Comparison of ENCODE assay signal across 9 mouse cellular contexts in genomic region chr15:101519792-101520191, GRCm38 (mm10). TPM values are rescaled to one million over a fixed set of nuclear protein-coding genes. Genes with fewer than 3 reads are reported as not detected.
A peak's percentile ranks its signal among the peaks of the same experiment; 100 is the strongest.
DNase-seq lines count a peak whose midpoint lies in the region; ATAC-seq lines count a peak whose summit lies in the region.
"Had no signal": no experiment of that assay in that cellular context is flagged by ENCODE, and none has a peak within 500 bp of the region (broad histone marks: within the 10 kb centered on the region; RNA-seq: fewer than 3 reads in every experiment).

No protein-coding gene starts in this region.

- H3K27me3 ChIP-seq in hindbrain, embryonic 10.5 days (ENCODE audit: insufficient read depth, poor library complexity, severe bottlenecking), result no peaks in the 10 kb centered on the region; the same call in 1 of the 2 replicates
- peaks cover 17% of the 10 kb centered on the region for H3K27me3 ChIP-seq in hindbrain, embryonic 13.5 days

- intact Hi-C loops in heart, postnatal 14 days (cut with DNase I), result loop anchor here (1.0 to 2.0 kb wide), 5 partner anchors 181 to 543 kb away; no protein-coding TSS in a partner anchor
- intact Hi-C loops in left cerebral cortex, postnatal 10 days (cut with DNase I), result loop anchor here (2.0 to 10.0 kb wide), 4 partner anchors 182 to 545 kb away; no protein-coding TSS in a partner anchor

- H3K36me3 ChIP-seq in hindbrain, embryonic 10.5 days, result no peaks in the 10 kb centered on the region
- no peaks in the 10 kb centered on the region for H3K36me3 ChIP-seq in hindbrain, embryonic 13.5 days
- H3K36me3 ChIP-seq: neural tube, embryonic 13.5 days had no signal

- H3K9ac ChIP-seq in hindbrain, embryonic 13.5 days, result no peak overlapping the region
- H3K9ac ChIP-seq: neural tube, embryonic 13.5 days had no signal

- no peak overlapping the region for H3K4me2 ChIP-seq in hindbrain, embryonic 13.5 days
- H3K4me2 ChIP-seq: neural tube, embryonic 13.5 days had no signal

- ATAC-seq in hindbrain, embryonic 13.5 days (ENCODE audit: low FRiP score), result no peak
- peak; percentile 63 for ATAC-seq in common myeloid progenitor, adult 5-6 weeks (replicated peaks; ENCODE audit: low read depth, poor library complexity, severe bottlenecking)

- DNase-seq in hindbrain, embryonic 10.5 days (ENCODE audit: low spot score), result peak; percentile 78
- peak; percentile 75 for DNase-seq in ZHBTc4 (ENCODE audit: low read depth, low spot score)
- peak; percentile 75 to 84 for DNase-seq in heart, postnatal 14 days
- DNase-seq in left cerebral cortex, postnatal 10 days (ENCODE audit: extremely low spot score in 1 of 2, low spot score in 2 of 2), result peak; percentile 77 to 82
- peak; percentile 52 for DNase-seq in ovary, postnatal 10 days (ENCODE audit: low spot score)
- DNase-seq in urinary bladder, postnatal 25 days (ENCODE audit: low spot score), result peak; percentile 74

- WGBS in hindbrain, embryonic 10.5 days, result 15% methylated on average over 2 of the region's 2 CpGs
- 21% methylated on average over 2 of the region's 2 CpGs for WGBS in hindbrain, embryonic 13.5 days

- H3K4me3 ChIP-seq in hindbrain, embryonic 10.5 days, result no peak overlapping the region
- no peak overlapping the region for H3K4me3 ChIP-seq in hindbrain, embryonic 13.5 days
- H3K4me3 ChIP-seq: neural tube, embryonic 13.5 days had no signal

- H3K9me3 ChIP-seq in hindbrain, embryonic 10.5 days, result no peaks in the 10 kb centered on the region
- H3K9me3 ChIP-seq in hindbrain, embryonic 13.5 days, result no peaks in the 10 kb centered on the region
- H3K9me3 ChIP-seq: neural tube, embryonic 13.5 days had no signal

- no peaks in the 10 kb centered on the region for H3K4me1 ChIP-seq in hindbrain, embryonic 10.5 days (replicated peaks)
- H3K4me1 ChIP-seq in hindbrain, embryonic 13.5 days (replicated peaks), result no peaks in the 10 kb centered on the region
- H3K4me1 ChIP-seq: neural tube, embryonic 13.5 days had no signal

- H3K27ac ChIP-seq in hindbrain, embryonic 10.5 days, result no peak overlapping the region
- no peak overlapping the region for H3K27ac ChIP-seq in hindbrain, embryonic 13.5 days
- H3K27ac ChIP-seq: neural tube, embryonic 13.5 days had no signal

RNA-seq across cellular contexts. Expression of gene Gm49425, which starts 2.7 kb away (rescaled TPM):
- polyA plus RNA-seq in hindbrain, embryonic 10.5 days (2016; fragmentation: Nextera tagmentation; extraction: Ambion mirVana), result not detected in 2 replicates
- not detected in 2 replicates for polyA plus RNA-seq in hindbrain, embryonic 13.5 days (2015; fragmentation: Nextera tagmentation; extraction: Ambion mirVana)
- not detected in 2 replicates for total RNA-seq in common myeloid progenitor, adult 5-6 weeks (2017)
- not detected for total RNA-seq in heart, postnatal 14 days (2021)
- total RNA-seq in left cerebral cortex, postnatal 10 days (2021), result not detected
- polyA plus RNA-seq: neural tube, embryonic 13.5 days had no signal

RNA-seq across cellular contexts. Expression of gene Krt84, which starts 12.8 kb away (rescaled TPM):
- polyA plus RNA-seq in hindbrain, embryonic 10.5 days (2016; fragmentation: Nextera tagmentation; extraction: Ambion mirVana), result not detected in 2 replicates
- 0.16 TPM in 1 of 2 replicates, not detected in the other for polyA plus RNA-seq in hindbrain, embryonic 13.5 days (2015; fragmentation: Nextera tagmentation; extraction: Ambion mirVana)
- not detected in 2 replicates for total RNA-seq in common myeloid progenitor, adult 5-6 weeks (2017)
- under 1 TPM in 1 of 2 experiments, not detected in 1; 0.15 TPM for total RNA-seq in heart, postnatal 14 days (2021)
- total RNA-seq in left cerebral cortex, postnatal 10 days (2021), result not detected
- polyA plus RNA-seq: neural tube, embryonic 13.5 days had no signal

RNA-seq across cellular contexts. Expression of gene Krt83, which starts 28.5 kb away (rescaled TPM):
- not detected in 2 replicates for polyA plus RNA-seq in hindbrain, embryonic 10.5 days (2016; fragmentation: Nextera tagmentation; extraction: Ambion mirVana)
- polyA plus RNA-seq in hindbrain, embryonic 13.5 days (2015; fragmentation: Nextera tagmentation; extraction: Ambion mirVana), result not detected in 2 replicates
- total RNA-seq in common myeloid progenitor, adult 5-6 weeks (2017), result not detected in 2 replicates
- not detected for total RNA-seq in heart, postnatal 14 days (2021)
- total RNA-seq in left cerebral cortex, postnatal 10 days (2021), result not detected
- polyA plus RNA-seq: neural tube, embryonic 13.5 days had no signal

RNA-seq across cellular contexts. Expression of gene Krt82, which starts 30.7 kb away (rescaled TPM):
- polyA plus RNA-seq in hindbrain, embryonic 10.5 days (2016; fragmentation: Nextera tagmentation; extraction: Ambion mirVana), result not detected in 2 replicates
- polyA plus RNA-seq in hindbrain, embryonic 13.5 days (2015; fragmentation: Nextera tagmentation; extraction: Ambion mirVana), result not detected in 2 replicates
- total RNA-seq in common myeloid progenitor, adult 5-6 weeks (2017), result not detected in 2 replicates
- total RNA-seq in heart, postnatal 14 days (2021), result not detected
- not detected for total RNA-seq in left cerebral cortex, postnatal 10 days (2021)
- polyA plus RNA-seq: neural tube, embryonic 13.5 days had no signal

RNA-seq across cellular contexts. Expression of gene Krt90, which starts 43.0 kb away (rescaled TPM):
- polyA plus RNA-seq in hindbrain, embryonic 10.5 days (2016; fragmentation: Nextera tagmentation; extraction: Ambion mirVana), result 0.22 and 0.30 TPM in 2 replicates
- 0.08 TPM in 1 of 2 replicates, not detected in the other for polyA plus RNA-seq in hindbrain, embryonic 13.5 days (2015; fragmentation: Nextera tagmentation; extraction: Ambion mirVana)
- total RNA-seq in common myeloid progenitor, adult 5-6 weeks (2017), result not detected in 2 replicates
- under 1 TPM in 1 of 2 experiments, not detected in 1; 0.14 TPM for total RNA-seq in heart, postnatal 14 days (2021)
- total RNA-seq in left cerebral cortex, postnatal 10 days (2021), result not detected
